Mouse (Mus musculus): ENCODE results near the gene Bglap3. TPM values are rescaled to one million over a fixed set of nuclear protein-coding genes. Genes with fewer than 3 reads are reported as not detected.

Gene Bglap3
- not detected for polyA plus RNA-seq (2014; fragmentation: Illumina TruSeq; extraction: RNeasy Lipid Tissue Mini Kit (QIAGEN cat#74804))

DNA sequence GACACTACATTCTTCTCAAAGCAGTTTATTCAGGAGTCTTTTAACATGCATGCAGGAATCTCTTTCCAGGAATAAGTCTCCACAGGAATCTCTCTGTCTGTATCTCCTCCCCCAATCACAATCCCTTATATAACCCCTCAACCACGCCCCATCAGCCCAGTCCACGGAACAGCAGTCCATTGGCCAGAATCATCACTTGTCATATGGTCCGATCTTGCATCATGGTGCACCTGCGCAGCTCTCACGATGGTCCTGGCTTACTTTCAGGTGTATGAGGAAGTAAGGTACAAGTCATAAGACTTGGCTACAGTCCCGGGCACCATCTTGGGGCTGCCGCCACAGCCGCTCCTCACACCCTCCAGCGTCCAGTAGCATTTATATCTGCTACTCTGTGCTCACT is at the start of gene Bglap3:
Gene Bglap3 (minus strand): TSS at position 101 of the 400 bp plus-strand sequence.

DNA sequence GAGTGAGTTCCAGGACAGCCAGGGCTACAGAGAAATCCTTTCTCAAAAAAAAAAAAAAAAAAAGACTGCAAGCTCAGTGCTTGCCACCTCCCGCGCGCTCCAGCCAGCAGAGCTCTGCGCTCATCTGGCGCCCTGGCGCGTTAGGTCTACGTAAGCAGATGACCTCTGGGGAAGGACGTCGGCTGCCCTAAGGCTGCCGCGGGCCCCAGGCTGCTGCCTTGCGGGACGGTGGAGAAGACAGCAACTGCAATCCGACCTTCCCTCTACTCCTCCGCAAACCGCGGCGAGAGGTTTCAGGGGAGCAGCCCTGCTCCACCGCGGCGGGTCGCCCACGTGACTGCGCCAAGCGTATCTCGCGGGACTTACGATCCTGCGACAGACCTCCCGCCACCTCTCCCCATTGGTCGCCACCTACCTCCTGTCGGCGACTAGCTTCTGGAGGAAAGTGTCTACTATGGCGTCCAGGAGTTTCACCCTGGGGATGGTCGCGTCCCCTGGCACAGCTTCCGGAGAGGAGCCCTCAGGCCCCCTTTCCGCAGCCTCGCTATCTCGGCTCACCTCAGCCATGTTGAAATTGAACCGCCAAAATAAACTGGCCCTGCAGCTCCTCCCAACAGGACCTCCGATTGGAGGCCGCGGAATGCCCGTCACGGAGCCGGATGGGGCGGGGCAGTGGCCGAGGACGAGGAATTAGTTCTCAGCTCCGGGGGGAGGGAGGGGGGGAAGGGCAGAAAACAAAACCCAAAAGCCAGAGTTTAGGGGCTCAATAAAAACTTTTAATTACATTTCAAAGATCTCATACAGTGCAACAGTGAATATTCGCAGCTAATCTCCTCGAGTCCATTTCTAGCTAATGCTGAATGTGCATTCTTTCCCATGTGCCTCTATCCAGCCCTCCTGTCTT is 37.5 kb upstream of the Bglap3 start, which contains the start of gene Pmf1:
Gene Pmf1 (minus strand): TSS at position 591 of the 904 bp plus-strand sequence.

GRCm38 (mm10) chr3:88384364-88384763 is 11.8 kb upstream of the Bglap3 start, which contains the start of gene Bglap:
TSS of gene Bglap (minus strand) at chr3:88384464.

DNA sequence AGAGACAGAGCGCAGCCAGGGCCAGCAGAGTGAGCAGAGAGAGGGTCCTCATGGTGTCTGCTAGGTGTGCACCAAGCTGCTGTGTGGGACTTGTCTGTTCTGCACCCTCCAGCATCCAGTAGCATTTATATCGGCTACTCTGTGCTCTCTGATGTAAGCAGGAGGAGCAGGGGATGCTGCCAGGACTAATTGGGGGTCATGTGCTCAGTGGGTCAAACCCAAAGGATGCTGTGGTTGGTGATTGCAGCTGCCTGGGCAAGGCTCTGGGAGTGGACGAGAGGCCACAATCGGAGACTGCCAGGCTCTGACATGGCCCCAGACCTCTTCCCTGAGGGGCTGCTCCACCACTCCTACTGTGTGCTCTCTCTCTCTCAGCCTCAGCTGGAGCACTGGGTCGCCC is 6.1 kb upstream of the Bglap3 start, which contains the start of gene Bglap2:
Gene Bglap2 (minus strand): TSS at position 101 of the 400 bp plus-strand sequence.

DNA sequence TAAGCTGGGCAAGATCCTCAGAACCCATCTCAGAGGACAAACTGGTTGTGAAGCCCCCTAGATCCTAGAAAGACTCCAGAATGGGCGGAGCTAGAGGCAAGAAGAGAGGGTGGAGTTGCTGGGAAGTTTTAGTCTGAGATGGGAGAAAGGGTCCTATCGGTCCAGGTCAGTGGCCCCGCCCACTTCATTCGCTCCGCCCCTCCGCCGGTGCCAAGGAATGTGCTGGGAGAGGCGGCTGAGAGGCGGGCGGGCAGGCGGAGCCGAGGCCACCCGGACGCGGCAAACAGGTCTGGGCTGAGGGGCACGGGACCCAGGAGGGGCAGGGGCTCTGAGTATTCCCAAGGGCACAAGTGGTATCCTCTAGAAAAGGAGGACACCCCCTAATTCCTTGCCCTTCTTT is 8.2 kb downstream of the Bglap3 start, which contains the start of gene Paqr6:
Gene Paqr6 (plus strand): TSS at position 248 of the 400 bp plus-strand sequence.

GRCm38 (mm10) chr3:88336058-88337013 is 36.2 kb downstream of the Bglap3 start, which contains the start of the genes Tmem79 and Smg5:
TSS of gene Tmem79 (minus strand) at chr3:88336148.
TSS of gene Smg5 (plus strand) at chr3:88336260.

GRCm38 (mm10) chr3:88324951-88325405 is 47.6 kb downstream of the Bglap3 start, which contains the start of gene Glmp:
TSS of gene Glmp (plus strand) at chr3:88325023.

Other genes starting within 250 kb of the Bglap3 start
- 12.0 TPM for gene Mef2d, start 230.4 kb downstream of the Bglap3 start, polyA plus RNA-seq (2014; fragmentation: Illumina TruSeq; extraction: RNeasy Lipid Tissue Mini Kit (QIAGEN cat#74804))
- gene Rhbg, start 118.0 kb downstream of the Bglap3 start, polyA plus RNA-seq (2014; fragmentation: Illumina TruSeq; extraction: RNeasy Lipid Tissue Mini Kit (QIAGEN cat#74804)): not detected
- not detected for gene Gm38392, start 85.5 kb downstream of the Bglap3 start, polyA plus RNA-seq (2014; fragmentation: Illumina TruSeq; extraction: RNeasy Lipid Tissue Mini Kit (QIAGEN cat#74804))
- 6.1 TPM for gene Tsacc, start 75.7 kb downstream of the Bglap3 start, polyA plus RNA-seq (2014; fragmentation: Illumina TruSeq; extraction: RNeasy Lipid Tissue Mini Kit (QIAGEN cat#74804))
- gene Cct3, start 75.6 kb downstream of the Bglap3 start, polyA plus RNA-seq (2014; fragmentation: Illumina TruSeq; extraction: RNeasy Lipid Tissue Mini Kit (QIAGEN cat#74804)): 183 TPM
- gene Glmp, start 47.7 kb downstream of the Bglap3 start, polyA plus RNA-seq (2014; fragmentation: Illumina TruSeq; extraction: RNeasy Lipid Tissue Mini Kit (QIAGEN cat#74804)): 1.7 TPM
- gene Tmem79, start 36.6 kb downstream of the Bglap3 start, polyA plus RNA-seq (2014; fragmentation: Illumina TruSeq; extraction: RNeasy Lipid Tissue Mini Kit (QIAGEN cat#74804)): not detected
- 22.4 TPM for gene Smg5, start 36.5 kb downstream of the Bglap3 start, polyA plus RNA-seq (2014; fragmentation: Illumina TruSeq; extraction: RNeasy Lipid Tissue Mini Kit (QIAGEN cat#74804))
- 1.00 TPM for gene Paqr6, start 8.2 kb downstream of the Bglap3 start, polyA plus RNA-seq (2014; fragmentation: Illumina TruSeq; extraction: RNeasy Lipid Tissue Mini Kit (QIAGEN cat#74804))
- not detected for gene Bglap2, start 6.0 kb upstream of the Bglap3 start, polyA plus RNA-seq (2014; fragmentation: Illumina TruSeq; extraction: RNeasy Lipid Tissue Mini Kit (QIAGEN cat#74804))
- gene Bglap, start 11.7 kb upstream of the Bglap3 start, polyA plus RNA-seq (2014; fragmentation: Illumina TruSeq; extraction: RNeasy Lipid Tissue Mini Kit (QIAGEN cat#74804)): not detected
- 5.2 TPM for gene Pmf1, start 37.6 kb upstream of the Bglap3 start, polyA plus RNA-seq (2014; fragmentation: Illumina TruSeq; extraction: RNeasy Lipid Tissue Mini Kit (QIAGEN cat#74804))
- 11.5 TPM for gene Slc25a44, start 52.4 kb upstream of the Bglap3 start, polyA plus RNA-seq (2014; fragmentation: Illumina TruSeq; extraction: RNeasy Lipid Tissue Mini Kit (QIAGEN cat#74804))
- 4.3 TPM for gene Sema4a, start 88.4 kb upstream of the Bglap3 start, polyA plus RNA-seq (2014; fragmentation: Illumina TruSeq; extraction: RNeasy Lipid Tissue Mini Kit (QIAGEN cat#74804))
- gene Lmna, start 137.2 kb upstream of the Bglap3 start, polyA plus RNA-seq (2014; fragmentation: Illumina TruSeq; extraction: RNeasy Lipid Tissue Mini Kit (QIAGEN cat#74804)): 5.7 TPM
- 26.1 TPM for gene Mex3a, start 159.7 kb upstream of the Bglap3 start, polyA plus RNA-seq (2014; fragmentation: Illumina TruSeq; extraction: RNeasy Lipid Tissue Mini Kit (QIAGEN cat#74804))
- not detected for gene Rab25, start 175.6 kb upstream of the Bglap3 start, polyA plus RNA-seq (2014; fragmentation: Illumina TruSeq; extraction: RNeasy Lipid Tissue Mini Kit (QIAGEN cat#74804))
- 3.2 TPM for gene Lamtor2, start 180.3 kb upstream of the Bglap3 start, polyA plus RNA-seq (2014; fragmentation: Illumina TruSeq; extraction: RNeasy Lipid Tissue Mini Kit (QIAGEN cat#74804))
- 24.3 TPM for gene Ubqln4, start 181.0 kb upstream of the Bglap3 start, polyA plus RNA-seq (2014; fragmentation: Illumina TruSeq; extraction: RNeasy Lipid Tissue Mini Kit (QIAGEN cat#74804))
- gene Ssr2, start 203.1 kb upstream of the Bglap3 start, polyA plus RNA-seq (2014; fragmentation: Illumina TruSeq; extraction: RNeasy Lipid Tissue Mini Kit (QIAGEN cat#74804)): 43.2 TPM
- 12.9 TPM for gene Arhgef2, start 233.2 kb upstream of the Bglap3 start, polyA plus RNA-seq (2014; fragmentation: Illumina TruSeq; extraction: RNeasy Lipid Tissue Mini Kit (QIAGEN cat#74804))